Mouse (Mus musculus) adrenal gland, adult 8-10 months (tissue): ENCODE data around the gene Gfra1. TPM values are rescaled to one million over a fixed set of nuclear protein-coding genes. Genes with fewer than 3 reads are reported as not detected.

Source experiments
- DNase-seq: peaks from one replicate; pipeline ENCODE4 v3.0.0; 2022
- total RNA-seq, 4 experiments: library from RNA; stranded (reverse); gene quantifications; 2 replicates each; pipeline ENCODE4 v1.2.4; 2022

The Gfra1 gene
- total RNA-seq, 4 experiments from 2014 or later = 1.1 to 5.7 (median 3.3) TPM

DNA sequence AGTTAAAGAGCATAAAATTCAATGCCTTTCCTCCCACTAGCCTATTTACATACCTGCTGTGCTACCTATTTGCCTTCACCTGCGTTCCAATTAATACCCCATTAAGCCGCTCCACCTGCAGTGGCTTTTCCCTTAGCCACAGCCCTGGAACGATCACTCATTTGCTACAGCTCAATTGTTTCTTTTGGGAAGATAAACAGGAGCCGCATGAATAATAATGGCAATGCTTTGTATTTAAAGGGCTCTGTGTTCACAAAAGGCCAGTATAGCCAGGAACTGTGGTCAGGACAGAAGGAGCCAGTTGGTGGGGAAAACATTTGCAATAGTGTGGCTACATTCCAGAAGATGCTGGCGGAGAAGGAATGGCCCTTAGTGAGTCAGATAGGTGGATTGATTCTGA is 141.1 kb downstream of the Gfra1 start:
- no peak for DNase-seq

DNA sequence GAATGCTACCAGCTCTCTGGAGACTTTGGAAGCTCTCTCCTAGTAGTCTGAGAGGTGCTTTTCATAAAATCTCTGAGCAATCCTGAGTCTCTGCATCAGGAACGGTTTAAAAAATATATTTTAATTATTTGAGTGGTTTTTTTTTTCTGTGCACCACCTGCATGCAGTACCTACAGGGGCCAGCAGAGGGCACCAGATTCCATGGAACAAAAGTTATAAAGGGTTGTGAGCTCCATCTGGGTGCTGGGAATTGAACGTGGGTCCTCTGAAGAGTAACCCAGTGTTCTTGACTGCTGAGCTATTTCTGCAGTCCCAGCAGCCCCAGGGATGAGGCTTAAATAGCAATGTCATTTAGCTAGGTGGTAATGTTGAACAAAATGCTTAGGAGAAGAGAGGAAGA is 141.9 kb downstream of the Gfra1 start:
- no peak for DNase-seq

DNA sequence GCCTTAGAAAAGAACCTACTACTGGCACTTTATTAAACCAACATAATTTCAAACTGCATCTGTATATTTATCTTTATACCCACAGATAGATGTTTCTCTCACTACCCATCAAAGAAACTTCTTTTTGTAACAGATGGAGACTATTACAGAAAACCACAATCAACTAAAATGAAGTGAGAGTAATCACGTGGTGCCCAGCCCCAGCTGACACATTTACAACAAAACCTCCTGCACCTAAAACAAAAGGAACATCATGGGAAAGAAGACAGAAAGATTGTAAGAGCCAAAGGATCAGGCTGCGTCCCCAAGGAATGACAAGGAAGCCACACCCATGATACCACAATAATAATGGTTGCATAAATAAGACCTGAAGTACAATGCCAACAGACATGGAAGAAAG is 143.2 kb downstream of the Gfra1 start:
- DNase-seq = no peak

DNA sequence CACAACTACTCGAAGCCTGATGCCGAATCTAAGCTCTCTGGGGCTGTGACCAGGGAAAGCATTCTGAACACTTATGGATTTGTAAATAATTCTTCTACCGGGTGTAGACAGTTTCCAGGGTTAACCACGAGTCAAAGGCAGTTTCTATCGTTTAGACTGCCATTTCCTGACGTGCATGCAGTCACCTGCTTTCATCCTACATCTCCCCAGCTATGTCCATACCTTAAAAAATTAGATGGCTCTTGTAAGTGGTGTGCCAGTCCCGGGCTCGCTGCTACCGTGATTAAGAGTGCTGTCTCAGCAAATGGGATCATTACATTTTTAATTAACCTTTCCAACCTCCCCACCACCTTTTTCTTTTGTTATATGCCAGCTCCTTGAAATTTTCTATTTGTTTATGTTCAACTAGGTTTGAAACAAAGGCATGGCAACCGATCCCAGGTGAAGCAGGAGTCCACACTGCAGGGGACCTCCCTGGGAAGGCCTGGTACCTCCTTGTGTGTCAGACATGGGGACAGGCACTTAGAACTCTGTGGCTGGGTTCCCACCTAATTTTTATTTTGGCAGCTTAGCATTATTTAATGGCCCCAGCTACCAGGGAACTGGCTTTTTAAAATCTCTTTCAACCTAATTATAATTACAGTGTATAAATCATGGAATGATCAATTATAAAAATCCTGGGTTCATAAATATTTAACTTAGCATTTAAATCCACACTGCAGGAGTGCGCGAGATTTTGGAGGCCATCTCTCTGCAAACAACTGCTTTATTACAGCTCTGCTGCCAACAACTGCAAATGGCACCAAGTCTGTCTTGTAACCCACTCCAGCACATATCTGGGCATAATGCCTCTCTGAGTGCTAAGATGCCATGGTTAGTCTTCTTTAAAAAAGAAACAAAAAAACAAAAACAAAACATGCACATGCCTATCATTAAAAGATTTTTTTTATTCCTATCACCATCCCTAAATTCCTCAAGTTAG is 145.1 kb downstream of the Gfra1 start:
- no peak for DNase-seq

DNA sequence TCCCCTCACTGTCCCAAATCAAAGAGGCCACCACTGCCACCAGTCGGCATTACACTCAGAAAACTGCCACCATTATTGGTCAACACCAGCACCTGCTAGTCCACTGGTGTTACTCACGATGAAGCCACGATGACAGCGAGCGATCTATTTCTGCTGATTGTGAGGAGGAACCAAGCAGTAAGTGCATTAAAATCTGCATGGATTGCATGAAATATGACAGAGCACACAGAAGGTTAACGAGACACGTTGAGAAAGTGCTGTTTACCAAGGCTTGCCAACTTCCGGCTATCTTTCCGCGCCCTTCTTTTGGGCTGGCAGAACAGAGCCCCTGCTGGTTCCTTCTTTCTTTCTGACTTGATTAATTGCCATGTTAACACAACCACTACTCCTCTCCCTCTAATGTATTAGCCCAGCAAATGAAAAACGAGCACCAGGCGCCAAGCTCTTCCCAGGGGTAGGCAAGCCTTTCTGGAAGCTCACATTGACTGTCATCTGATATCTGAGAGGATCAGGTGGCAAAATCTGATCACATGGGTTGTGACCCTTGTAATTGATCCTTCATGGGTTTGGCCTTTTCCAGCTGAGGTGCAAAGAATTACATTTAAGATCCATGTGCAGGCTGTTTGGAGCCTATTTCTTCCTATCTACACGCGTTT is 146.0 kb downstream of the Gfra1 start:
- DNase-seq = no peak

- no peak for DNase-seq
Observed at GRCm38 (mm10) chr19:58301105-58301504, 154.6 kb downstream of the Gfra1 start.

DNA sequence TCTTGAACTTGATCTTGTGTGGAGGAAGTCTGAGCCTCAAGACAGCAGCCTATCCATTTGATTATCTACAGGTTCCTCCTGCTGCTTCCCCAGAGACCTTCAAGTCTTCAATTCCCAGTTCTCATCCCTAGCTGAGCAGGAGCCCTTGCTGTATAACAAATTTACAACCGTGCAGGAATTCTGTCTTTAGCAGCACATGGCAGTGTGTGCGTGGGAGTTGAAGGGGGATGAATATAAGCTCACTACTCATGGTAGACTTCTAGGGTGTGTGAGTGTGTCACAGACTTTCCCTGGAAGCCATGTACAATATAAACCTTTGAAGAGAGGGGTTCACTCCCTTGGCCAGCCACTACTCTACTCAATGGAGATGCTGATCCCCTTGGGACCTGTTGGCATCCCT is 157.8 kb downstream of the Gfra1 start:
- DNase-seq = no peak

- DNase-seq = no peak
Observed at GRCm38 (mm10) chr19:58296842-58297190, 158.9 kb downstream of the Gfra1 start.

DNA sequence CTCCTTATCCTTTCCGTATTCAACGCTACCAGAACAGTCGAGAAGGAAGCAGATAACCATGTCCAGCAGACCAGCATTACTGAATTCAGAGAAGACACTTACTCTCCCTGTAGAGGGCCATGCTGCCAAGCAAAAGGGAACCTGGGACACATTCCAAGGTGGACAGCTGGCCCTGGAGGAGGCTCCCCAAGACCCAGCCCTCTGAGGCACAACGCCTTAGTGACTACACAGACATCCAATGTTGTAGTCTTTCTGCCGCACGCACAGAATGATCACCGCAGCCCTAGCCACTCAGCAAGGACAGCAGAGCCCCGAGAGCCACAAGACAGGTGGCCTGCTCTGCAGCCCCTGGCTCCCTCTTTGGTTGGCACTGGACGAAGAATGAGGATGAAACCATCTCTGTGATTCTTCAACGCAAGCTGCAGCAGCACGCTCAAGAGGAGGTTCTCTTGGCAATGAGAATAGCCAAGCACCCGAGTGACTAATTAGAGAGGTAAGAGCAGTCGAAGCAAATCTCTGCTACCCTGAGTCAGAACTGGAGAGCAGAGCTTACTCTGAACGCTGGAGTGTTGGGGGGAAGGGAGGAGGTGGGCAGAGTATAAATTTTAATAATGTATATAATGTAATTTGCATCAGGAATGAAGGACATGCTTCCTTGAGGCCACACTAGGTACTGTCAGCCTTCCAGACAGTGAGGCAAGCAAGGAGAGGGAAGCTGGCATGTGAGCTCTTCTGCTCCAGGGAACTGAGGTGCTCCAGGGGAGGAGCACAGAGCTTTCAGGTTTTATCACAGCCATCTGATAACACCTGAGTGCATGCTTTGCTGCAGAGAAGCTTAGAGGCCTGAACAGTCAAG is 159.5 kb downstream of the Gfra1 start:
- no peak for DNase-seq

GRCm38 (mm10) chr19:58288145-58288544 is 167.6 kb downstream of the Gfra1 start:
- no peak for DNase-seq

- peak; percentile 3 for DNase-seq
Observed at GRCm38 (mm10) chr19:58275281-58275680, 180.4 kb downstream of the Gfra1 start.

DNA sequence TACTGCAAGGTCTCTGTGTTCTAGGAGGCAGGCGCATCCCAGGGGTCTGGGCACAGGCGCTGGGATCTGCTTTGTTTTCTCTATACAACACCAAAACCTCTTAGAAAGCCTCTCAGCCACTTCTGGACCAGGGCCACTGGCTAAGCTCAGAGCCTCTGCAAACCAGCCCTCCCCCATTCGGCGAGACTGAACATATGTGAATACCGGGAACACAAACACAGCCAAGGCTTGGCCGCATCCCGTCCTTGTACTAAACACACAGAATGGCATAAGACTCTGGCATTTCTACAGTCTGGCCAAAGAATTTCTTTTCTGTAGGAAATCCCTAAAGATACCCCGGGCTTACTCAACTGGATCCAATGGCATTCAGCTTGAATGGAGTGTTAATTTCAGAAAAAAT is 183.9 kb downstream of the Gfra1 start:
- DNase-seq = no peak

- no peak for DNase-seq
Observed at GRCm38 (mm10) chr19:58270778-58271177, 184.9 kb downstream of the Gfra1 start.

DNA sequence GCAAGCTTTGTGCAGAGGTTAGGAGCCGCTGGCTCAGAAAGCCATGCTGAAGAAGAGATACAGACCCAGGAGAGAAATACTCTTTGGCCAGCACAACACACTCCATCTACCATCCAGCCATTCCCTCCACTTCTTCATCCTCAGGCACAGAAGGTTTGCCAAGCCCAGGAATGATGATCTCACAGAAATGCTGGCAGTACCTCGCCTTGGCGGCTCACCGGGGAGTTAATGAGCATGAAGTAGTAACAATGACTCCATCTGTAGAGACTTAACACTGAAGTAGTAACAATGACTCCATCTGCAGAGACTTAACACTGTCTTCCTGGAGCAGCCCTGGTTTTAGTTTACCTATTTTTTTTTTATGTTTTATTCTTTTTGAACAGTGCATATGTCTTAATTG is 187.2 kb downstream of the Gfra1 start:
- no peak for DNase-seq

DNA sequence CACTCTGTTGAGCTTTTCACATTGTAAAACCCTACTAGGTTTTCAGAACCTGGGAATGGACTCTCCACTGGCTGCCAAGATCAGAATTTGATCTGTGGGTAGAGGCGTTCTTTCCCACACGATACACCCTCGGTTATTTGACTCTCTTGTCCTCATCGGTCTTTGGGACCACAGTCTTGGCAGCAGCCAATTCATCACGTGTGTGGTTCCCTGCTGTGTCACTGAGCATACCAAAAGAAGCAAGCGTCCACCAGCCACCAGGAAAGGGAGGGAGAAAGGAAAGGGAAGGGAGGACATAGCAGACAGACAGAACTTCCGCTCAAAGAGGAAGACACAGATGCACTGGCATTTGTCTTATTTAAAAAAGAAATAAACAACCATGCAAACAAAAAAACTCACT is 189.1 kb downstream of the Gfra1 start:
- no peak for DNase-seq

DNA sequence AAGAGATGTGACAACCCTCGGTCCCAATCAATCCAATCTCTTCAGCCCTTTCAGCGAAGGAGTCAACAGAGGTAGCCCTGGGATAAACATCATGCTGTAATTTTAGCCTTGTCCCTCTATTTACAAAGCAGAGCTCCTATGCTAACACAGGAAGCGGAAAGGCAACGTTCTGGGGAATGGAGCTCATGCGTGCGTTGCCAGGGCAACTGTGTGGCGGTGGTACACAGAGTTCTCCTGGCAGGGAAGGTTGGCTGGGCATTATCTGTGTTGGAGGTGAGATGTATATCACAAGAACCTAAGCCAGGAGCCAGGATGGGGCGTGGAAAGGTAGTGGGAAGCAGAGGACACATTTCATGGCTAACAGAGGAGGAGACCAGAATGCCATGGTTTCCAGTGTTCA is 194.8 kb downstream of the Gfra1 start:
- DNase-seq = no peak

- DNase-seq = no peak
Observed at GRCm38 (mm10) chr19:58259250-58259649, 196.5 kb downstream of the Gfra1 start.

DNA sequence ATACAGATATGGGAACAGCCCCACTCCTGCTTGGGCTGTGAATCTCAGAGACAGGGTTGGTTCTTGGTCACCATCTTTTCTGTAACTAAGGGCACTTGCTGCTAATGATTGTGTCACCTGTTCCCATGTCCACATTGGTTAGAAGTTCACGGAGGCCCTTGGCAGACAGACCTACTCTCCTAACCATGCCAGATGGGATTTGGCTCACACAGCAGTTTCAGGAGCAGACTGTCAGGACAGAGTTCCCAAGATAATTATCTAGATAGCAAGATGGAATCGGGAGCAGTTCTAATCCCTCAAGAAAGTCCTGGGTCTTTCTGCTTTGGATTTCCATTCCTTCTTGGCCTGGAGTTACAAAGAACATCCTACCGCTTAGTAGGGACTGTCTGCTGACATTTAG is 199.2 kb downstream of the Gfra1 start:
- DNase-seq = no peak

DNA sequence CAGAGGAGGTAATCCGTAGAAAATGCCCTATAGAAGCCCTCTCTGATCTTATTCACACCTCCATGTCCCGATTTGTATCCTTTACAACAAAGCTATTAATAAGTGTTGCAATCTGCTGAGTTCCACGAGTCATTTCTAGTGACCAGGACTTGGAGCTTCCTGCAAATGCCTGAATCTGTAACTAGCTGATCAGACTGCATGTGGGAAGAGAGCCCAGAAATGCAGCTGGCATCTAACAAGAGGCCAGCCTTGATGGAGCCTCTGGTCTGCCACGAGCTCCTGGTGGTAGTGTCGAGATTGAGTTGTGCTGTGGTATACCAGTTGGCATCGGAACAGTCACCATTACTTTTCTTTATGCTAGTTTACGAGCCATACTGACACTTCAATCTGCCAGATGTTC is 200.3 kb downstream of the Gfra1 start:
- DNase-seq = no peak

DNA sequence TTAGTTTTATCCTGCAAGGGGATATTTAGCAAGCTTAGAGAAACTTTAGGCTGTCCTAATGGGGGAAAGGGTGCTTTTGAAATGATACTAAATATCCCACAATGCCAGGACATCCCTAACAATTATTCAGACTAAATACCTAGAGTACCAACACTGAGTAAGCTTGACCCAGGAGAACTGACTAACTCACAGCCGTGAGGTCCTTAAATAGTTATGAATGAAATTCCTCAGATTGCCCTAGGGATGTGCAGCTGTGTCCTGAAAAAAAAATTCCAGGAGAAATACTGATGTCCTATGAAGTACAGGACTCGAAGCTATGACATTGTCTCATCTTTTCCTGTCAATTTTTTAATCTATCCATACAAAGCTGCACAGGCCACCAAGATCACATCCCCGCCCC is 201.5 kb downstream of the Gfra1 start:
- no peak for DNase-seq

DNA sequence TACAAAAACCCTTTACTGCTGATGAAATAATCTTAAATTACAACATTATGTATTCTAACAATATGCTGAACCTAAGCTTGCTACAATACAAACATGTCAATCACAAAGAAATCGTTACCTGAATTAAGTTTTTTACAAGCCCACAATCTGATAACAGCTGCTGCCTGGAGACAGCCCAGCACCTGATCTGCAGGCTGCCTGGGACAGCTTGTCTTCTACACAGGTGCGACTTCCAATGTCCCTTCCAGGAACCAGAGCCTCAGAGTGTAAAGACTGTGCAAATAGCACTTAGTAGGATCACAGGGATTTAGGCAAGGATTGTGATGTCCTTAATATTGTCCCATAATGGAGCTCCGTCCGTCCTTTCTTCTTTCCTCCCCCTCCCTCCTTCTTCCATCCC is 204.0 kb downstream of the Gfra1 start:
- DNase-seq = no peak

DNA sequence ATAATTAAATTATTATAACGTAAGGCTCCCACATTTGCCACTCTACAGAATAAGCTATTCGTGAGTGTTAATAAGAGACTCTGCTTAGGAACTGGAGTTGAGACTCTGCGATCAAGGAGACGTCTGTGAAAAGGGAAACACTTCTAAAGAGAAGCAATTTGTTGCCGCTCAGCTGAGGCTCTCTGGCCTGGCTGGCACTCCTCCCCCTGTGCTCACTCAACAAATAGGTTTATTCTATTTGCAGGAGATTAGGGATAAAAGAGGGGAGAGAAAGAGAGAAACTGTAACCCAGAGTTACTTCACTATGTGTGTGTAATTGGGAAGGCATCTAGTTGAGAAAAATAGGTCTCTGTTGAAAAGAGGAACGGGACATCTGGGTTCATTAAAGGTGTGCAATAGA is 204.6 kb downstream of the Gfra1 start:
- no peak for DNase-seq

GRCm38 (mm10) chr19:58250237-58250636 is 205.5 kb downstream of the Gfra1 start:
- DNase-seq = no peak
